Mouse (Mus musculus) cerebellum, adult (tissue): ENCODE data around the gene Cep78.

Experiments
- ATAC-seq: cut with Nextera tagmentation; 2 replicates; pipeline ENCODE4 v1.9.2; 2017; ENCODE audit warnings: mild to moderate bottlenecking, moderate library complexity, mixed read lengths; ENCODE audit not compliant: insufficient number of reproducible peaks, low FRiP score, low TSS enrichment

Gene Cep78

DNA sequence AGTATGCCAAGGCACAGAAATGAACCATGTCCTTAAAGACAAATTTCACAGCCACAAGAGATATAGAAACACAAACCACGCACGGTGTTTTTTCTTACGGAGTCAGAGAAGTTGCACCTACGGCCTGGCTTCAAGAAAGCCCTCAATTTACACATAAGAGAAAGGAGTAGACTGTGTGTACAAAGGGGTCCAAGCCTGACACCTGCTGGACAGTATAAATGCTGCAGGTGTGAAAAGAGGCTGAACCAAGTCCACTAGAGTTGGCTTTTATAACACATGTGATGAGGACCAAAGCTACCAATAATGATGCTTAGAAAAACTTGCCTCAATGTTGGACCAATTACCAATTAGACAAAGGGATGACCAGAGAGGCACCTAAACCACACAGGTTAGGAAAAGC lies 2.9 kb downstream of the Cep78 start:
- peak; percentile 18; the same call in 1 of the 2 replicates for ATAC-seq

DNA sequence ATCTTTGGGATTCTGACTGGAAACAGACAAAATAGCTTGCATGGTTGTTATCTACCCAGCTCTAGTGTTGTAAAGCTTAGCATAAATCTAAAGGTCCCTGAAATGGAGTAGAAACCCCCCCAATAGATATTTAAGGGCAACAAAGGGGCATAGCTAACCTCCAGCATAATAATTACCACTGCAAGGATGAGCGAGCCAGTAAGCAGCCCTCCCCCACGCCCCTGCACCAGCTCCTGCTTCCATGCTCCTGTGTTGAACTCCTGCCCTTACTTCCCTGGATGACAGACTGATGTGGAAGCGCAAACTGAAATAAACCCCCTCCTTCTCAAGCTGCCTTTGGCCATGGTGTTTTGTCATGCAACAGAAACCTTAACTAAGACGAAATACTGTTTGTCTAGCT lies 11.4 kb downstream of the Cep78 start:
- no peak for ATAC-seq

DNA sequence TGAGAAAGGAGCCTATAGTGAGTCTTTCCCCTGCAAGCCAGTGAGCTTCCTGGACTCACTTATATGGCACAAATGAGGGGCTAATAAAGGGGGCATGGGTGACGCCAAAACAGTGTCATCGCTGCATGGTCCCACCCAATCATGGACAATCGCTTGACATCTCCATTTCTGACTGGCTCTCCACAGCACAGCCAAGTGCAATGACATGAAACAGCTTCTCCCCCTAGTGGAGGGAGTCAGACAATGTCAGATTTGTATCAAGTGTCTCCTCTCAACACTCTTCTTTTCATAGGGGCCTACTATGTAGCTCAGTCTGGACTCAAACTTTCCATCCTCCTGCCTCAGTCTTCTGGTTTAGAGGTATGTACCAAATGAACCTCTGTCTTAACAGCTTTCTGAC lies 19.7 kb downstream of the Cep78 start:
- peak; percentile 68 for ATAC-seq

DNA sequence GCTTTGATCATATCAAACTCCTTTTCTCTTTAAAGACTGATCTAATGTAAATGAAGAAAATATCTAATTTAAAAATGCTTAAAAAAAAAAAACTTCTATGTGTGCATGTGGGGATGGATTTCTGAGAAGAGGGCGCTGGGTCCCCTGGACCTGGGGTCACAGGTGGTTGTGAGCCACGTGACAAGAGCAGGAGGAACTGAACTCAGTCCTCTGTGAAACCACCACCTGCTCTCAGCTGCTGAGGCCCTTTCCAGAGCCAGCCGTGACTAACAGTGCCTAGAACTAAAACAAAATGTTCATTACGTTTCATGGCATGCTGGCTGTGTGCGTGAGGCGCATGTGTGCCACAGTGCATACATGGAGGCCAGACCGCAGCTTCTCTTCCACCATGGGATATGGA lies 20.3 kb downstream of the Cep78 start:
- no peak for ATAC-seq

DNA sequence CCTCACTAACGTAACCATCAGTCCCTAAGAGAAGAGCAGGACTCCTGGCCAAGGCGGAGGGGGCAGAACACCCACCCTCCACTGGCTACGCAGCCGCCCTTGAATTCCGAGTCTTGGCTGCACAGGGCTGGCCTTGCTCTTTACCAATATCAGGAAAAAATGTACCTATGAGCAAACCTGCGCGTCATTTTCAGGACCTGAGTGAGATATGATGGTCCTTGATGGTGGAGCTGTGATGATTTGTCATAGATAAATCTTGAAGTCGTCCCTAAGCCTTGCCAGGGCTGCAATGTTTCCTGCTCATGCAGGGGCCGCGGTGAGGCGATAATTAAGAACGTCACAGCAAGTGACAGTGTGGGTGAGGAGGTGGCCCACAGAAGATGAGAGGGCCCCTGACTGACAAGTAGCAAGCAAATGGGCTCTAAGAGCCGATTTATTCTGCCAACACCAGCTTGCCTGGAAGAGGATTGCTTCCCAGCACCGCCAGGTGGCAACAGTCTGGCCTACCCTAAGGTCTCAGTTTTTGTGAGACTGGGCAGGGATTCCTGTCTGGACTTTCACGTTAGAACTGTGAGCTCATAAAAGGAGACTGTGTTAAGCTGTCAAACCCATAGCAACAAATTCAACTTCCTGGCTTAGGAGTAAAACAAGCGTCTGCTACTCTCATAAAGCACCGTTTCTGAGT lies 21.6 kb downstream of the Cep78 start:
- ATAC-seq: no peak

DNA sequence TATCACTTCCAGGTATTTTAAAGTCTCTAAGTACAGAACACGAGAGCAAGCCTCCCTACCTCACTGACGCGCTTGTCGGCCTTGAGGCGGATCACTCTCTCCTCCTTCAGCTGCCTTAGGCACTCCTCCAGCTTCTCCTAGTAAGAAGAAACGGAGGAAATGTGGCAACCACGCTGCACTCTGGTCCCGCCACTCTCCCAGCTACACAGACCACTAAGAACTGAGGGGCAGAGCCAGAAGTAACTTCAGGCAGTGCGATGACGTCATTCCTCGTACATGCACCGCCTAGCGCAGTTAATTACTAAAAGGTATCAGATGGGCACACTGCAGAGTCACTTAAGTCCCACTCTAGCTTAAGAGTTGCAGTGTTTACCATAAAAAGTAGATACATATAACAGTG lies 22.5 kb downstream of the Cep78 start:
- no peak for ATAC-seq

DNA sequence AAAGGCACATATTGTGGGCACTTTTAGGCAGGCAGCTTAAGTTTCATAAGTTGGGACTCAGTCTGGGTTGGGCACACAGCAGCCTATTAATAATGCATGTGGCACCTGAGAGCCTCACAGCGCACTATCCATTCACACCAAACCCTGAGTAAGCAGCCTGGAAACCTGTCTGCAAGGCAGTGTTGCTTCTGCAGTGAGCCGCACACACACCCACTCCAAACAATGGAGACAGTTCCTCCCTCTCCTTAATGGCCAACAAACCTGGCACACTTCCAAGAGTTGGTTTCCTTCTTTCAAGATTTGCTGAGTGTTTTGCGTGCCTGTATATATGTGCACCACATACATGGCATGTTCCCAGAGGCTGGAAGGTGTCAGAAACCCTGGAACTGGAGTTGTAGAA lies 34.6 kb downstream of the Cep78 start:
- ATAC-seq: no peak

DNA sequence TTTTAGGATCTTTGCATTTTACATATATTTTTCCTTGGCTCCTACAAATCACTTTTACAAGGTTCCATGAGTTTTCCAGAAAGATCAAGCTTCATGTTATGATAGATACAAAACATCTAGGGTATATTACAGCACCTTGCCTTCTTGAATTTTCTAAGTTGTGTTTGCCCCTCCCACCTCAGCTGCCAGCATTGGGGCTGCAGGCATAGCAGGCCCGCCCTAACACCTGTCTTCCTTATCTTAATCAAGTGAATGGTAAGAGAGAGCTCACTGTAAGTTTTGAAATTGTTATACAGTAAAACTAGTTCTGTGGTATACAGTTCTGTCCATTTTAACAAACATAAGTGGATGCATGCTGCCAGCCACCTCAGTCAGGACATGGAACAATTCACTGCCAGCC lies 35.9 kb downstream of the Cep78 start:
- ATAC-seq: no peak

DNA sequence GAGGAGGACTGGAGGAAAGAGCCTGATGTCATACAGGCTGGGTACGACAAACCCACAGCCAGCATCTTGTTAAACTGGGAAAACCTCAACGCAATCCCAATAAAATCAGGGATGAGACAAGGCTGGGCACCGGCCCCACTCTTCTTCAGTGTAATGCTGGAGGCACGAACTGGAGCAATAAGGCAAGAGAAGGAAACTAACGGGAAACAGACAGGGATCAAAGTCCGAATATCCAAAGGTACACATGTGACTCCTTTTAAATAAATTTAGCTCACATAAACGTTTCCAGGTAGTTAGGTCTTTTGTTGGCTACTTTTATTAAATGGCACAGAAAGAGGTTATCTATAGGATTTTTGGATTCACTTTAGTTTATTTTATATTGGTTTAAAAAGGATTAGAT lies 36.4 kb downstream of the Cep78 start:
- no peak for ATAC-seq

DNA sequence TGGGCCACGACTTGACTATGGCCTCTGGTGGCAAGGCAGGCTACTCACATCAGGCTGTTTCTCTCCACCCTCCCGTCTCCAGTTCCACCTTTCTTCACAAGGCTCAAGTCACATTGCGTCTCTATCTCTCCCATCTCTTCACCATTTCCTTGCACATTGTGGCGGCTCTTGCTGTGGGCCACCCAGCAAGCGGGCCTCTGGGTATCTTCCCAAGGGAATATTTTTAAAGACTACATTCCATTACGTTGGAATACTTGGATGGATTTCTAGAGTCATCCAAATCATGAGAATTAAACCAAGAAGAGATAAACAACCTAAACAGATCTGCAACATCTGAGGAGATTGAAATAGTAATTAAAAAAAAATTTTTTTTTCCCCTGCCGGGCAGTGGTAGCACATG lies 37.6 kb downstream of the Cep78 start, which contains the start of gene Psat1:
Gene Psat1, minus strand, starts transcription at position 101 of the 400 bp plus-strand sequence.
- ATAC-seq: no peak

DNA sequence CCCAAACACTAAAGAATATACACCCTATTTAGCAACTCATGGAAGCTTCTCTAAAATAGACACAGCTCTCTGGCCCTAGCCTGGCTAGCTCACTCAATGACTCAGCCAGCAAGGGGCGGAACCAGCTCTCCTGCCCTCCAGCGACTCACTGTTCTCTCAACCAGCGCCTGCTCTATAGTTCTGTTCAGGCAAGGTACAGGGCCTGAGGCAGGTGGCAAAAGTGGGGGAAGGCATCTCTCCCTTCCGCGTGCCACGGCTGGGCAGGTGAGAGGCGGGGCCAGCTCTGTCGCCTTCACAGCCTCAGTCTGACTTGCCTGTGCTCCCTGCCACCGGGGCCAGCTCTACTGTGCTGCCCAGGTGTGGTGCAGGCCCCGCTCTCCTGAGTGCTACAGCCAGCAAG lies 38.1 kb downstream of the Cep78 start:
- no peak for ATAC-seq

DNA sequence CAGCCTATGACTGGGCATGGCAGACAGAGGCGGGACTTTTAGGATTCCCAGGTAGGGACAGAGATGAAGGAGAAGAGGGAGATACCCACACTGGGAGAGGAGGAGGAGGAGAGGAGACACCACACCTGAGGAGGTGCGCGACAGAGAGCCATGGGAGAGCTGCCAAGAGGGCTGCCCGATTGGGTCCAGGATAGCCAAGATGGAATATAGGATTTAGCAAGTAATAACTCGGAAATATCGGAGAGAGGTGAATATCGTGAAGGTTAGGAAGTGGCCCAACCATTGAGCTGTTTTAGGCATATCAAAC lies 41.7 kb downstream of the Cep78 start:
- ATAC-seq: no peak

DNA sequence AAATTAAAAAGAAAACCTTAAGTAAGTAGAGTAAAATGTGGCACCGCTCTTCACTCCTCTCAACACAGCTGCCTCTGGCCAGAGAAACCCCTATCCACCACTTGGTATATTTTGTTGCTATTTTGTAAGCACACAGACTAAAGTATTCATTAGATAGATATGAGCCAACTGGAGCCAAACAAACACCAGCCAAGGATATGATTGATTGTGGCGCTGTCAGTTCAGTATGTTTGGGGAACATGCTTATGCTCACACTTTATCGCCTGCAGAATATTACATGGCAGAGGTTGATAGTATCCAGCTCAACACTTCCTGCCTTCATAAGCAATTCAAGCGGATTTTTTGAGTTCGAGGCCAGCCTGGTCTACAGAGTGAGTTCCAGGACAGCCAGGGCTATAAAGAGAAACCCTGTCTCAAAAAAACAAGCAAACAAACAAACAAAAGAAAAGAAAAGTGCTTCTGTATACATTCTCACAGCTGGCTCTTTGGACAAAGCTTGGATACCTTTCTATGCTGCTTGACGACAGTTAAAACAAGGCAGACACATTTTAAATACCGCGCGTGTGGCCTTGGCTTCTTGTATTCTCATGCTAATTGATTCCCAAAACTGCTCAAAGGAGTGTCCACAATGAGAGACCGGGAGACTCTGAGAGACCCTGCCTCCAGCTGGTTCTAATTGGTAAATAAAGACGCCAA lies 42.2 kb downstream of the Cep78 start:
- ATAC-seq: no peak

DNA sequence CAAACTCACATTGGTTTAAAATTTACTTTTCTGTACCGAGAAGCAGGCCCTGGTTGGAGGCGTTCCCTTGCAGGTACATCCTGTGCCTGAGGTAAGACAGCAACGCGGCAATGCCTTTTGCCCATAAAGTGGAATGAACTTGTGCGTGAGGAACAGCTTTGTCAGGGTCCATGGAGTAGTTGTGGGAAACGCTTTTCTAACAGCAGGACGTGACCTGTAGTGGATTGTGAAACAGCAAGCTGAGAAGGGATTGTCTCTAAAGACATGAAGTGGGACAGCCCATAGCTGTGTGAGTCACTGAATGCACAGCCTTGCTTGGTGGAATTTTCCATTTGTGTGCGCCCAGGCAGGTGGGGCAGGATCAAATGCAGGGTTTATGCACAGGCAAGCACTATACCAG lies 43.4 kb downstream of the Cep78 start:
- no peak for ATAC-seq

DNA sequence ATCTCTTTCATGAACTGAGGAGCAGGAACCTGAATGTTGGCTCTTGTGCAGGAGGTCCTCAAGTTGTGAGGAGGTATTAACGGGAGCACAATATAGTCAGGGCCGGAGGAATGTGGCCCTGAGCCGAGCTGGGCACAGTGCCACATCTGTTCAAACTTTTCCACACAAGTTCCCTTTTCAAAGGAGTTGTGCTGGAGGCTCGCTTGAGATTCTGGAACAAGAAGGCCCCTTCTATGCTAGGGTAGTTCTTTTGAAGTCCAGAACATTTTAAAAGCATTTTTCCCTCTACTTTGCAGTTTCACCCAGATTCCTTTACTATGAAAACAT lies 59.1 kb downstream of the Cep78 start:
- ATAC-seq: no peak

DNA sequence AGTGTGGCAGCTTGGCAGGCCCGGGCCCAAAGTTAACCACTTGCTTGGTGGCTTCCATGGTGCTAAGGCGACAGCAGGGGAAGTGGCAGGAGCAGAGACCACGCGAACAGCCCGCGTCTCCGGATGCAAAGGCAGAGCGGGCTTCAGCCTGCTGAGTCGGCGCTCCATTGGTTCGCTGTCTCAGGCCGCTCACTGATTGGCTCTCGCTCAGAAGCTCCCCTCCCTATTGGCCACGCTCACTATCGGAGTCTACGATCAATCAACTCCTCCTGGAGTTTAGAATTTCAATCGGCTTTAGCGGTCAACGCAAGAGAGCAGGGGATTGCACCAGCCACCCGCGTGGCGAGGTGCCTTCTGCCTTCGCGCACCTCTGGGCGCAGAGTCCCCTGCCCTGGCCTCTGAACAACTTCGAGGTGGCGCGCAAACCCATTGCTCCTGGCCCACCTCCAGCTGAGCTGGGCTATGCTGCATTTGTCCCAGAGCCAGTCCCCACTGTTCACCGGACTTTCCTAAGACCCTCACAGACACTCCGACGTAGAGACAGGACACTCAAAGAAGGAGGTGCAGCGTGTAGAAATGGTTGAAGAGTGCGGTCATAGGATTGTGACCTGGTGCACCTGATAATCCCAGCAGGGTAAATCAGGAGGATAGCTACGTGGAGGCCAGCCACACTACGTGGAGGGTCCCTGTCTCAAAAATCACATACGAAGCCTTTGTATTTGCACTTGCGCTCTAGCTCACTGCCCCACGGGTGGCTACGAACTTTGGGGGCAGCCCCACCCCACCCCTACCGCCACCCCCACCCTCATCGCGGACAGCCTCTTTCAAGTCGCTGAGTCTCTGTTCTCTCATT lies 59.7 kb downstream of the Cep78 start:
- ATAC-seq: peak; percentile 91

DNA sequence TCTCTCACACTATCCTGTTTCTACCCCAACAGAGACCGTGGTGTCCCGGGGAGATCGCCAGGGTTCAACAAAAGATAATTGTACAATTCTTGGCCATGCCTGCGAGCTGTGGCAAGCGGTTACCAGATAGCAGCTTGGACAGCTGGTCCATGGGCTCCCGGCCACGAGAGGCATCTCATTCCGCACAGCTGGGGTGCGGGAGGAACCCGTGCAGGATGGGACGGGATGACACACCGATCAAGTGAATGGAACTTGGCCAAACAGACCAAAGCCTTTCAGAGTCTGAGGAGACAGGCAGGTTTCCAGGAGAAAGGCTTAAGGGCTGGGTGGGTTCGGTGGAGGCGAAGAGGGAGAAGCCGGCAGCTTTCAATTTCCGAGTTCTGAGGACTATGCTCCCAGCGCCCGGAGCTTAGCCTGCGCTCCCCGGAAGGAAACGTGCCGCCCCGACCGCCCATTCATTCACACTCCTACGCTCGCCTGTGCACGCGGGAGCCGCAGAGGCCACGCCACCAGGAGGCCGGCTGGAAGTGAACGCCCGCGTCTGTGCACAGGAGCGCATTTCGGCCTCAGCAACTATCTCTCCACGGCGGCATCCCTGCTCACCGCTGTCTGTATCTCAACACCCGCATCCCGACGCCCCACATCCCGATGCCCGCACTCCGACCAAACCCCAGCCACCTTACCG lies 60.5 kb downstream of the Cep78 start:
- peak; percentile 68 for ATAC-seq

DNA sequence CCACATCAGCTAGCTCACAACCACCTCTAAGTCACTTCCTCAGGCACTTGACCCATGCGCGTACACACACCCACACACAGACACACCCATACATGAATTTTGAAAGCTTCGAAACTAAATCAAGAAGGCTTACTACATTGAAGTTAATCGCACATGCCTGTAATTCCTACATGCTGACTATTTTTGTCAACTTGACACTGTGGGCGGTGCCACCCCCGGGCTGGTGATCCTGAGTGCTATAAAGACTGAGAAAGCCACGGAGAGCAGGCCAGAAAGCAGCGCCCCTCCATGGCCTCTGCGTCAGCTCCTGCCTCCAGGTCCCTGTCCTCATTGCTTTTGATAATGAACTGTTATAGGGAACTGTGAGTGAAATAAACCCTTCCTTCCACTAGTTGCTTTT lies 61.4 kb downstream of the Cep78 start:
- ATAC-seq: no peak

DNA sequence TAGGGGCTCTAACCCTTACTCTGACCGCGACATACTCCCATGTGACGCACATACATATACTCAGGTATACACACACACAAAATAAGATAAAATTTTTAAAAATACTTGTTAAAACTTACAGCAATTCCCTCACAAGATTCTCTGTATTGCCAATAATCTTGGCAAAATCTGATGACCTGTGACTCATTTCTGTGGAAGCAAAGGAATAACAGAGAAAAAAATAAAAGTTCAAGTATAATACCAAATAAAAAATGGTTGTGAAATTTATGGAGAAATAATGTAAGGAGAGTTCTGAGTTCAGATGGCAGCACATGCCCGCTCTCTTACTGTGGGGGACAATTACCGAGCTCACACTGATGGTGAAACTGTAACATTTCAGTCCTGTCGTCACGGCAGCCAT lies 65.5 kb downstream of the Cep78 start:
- no peak for ATAC-seq

DNA sequence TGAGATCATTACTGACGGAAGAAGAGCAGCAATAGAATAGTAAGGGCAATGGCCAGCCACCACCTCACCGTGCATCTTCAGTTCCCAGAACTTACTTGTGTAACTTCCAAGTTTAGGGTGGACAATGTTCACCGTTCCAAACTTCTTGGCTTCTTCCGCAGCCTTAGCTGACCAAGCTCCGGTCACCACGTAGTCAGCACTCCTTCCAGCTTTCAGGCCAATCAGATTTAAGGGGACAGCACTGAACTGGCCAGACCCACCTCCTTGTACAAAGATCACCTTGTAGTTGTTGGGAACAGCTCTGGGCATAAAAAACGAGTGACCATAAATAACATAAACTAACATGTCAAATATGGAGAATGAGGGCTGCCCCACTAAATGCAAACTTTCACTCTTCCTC lies 66.7 kb downstream of the Cep78 start:
- no peak for ATAC-seq
